8 mouse cellular contexts compared by ENCODE assay signal in genomic region chr14:100284119-100284860, GRCm38 (mm10). TPM values are rescaled to one million over a fixed set of nuclear protein-coding genes. Genes with fewer than 3 reads are reported as not detected.
DNase-seq lines count a peak whose midpoint lies in the region; ATAC-seq and TF ChIP-seq lines count a peak whose summit lies in the region.

Klf12 (minus strand) TSS chr14:100284679.

- peak; percentile 71 to 76 for DNase-seq in cerebellum, adult 2 months
- peak; percentile 72 to 85 for DNase-seq in frontal cortex, adult 2 months (ENCODE audit: extremely low spot score in 1 of 2, low spot score in 1 of 2)
- DNase-seq in hindbrain, embryonic 10.5 days (ENCODE audit: low spot score) = peak; percentile 90
- peak; percentile 83 for DNase-seq in layer of hippocampus, adult 9-11 months
- peak; percentile 72 for DNase-seq in ovary, adult 18-20 months (ENCODE audit: low spot score)
- DNase-seq in thymus, adult 2 months = peak; percentile 29

- TF ChIP-seq CTCF in E14TG2a.4 (conservative IDR thresholded peaks at IDR 0.05; ENCODE audit: low read length) = no peak
- no peak for TF ChIP-seq CTCF in cerebellum, adult 2 months (IDR thresholded peaks at IDR 0.05; ENCODE audit: borderline replicate concordance, insufficient read depth, low read depth, low read length)
- no peak for TF ChIP-seq CTCF in thymus, adult 2 months (IDR thresholded peaks at IDR 0.05; ENCODE audit: borderline replicate concordance, control insufficient read depth, extremely low read depth, insufficient read depth, low read length, poor library complexity)

- H3K36me3 ChIP-seq in E14TG2a.4 (ENCODE audit: insufficient read depth, low read length) = peaks cover 5% of the 10 kb centered on the region
- no peaks in the 10 kb centered on the region for H3K36me3 ChIP-seq in hindbrain, embryonic 10.5 days
- H3K36me3 ChIP-seq in lung, embryonic 15.5 days = no peaks in the 10 kb centered on the region
- no peaks in the 10 kb centered on the region for H3K36me3 ChIP-seq in thymus, adult 2 months (ENCODE audit: control insufficient read depth, insufficient read depth, low read length)

- H3K9me3 ChIP-seq in E14TG2a.4 (ENCODE audit: low read length) = peaks cover 26% of the 10 kb centered on the region
- peaks cover 7% of the 10 kb centered on the region for H3K9me3 ChIP-seq in hindbrain, embryonic 10.5 days
- H3K9me3 ChIP-seq in lung, embryonic 15.5 days = no peaks in the 10 kb centered on the region

- H3K27me3 ChIP-seq in E14TG2a.4 (ENCODE audit: insufficient read depth, low read length) = no peaks in the 10 kb centered on the region
- no peaks in the 10 kb centered on the region for H3K27me3 ChIP-seq in cerebellum, adult 2 months (ENCODE audit: control insufficient read depth, insufficient read depth, low read length)
- peaks cover 22% of the 10 kb centered on the region for H3K27me3 ChIP-seq in hindbrain, embryonic 10.5 days (ENCODE audit: insufficient read depth, poor library complexity, severe bottlenecking)
- H3K27me3 ChIP-seq in lung, embryonic 15.5 days = no peaks in the 10 kb centered on the region
- peaks cover 20% of the 10 kb centered on the region for H3K27me3 ChIP-seq in thymus, adult 2 months (ENCODE audit: control insufficient read depth, insufficient read depth, low read length)

- WGBS in cerebellum, adult 2 months = under 1% methylated on average over 38 of the region's 40 CpGs
- WGBS in hindbrain, embryonic 10.5 days = under 1% methylated on average over 39 of the region's 40 CpGs
- under 1% methylated on average over 38 of the region's 40 CpGs for WGBS in lung, embryonic 15.5 days
- 1% methylated on average over 39 of the region's 40 CpGs for WGBS in thymus, adult 2 months

- peaks cover 37% of the 10 kb centered on the region for H3K4me1 ChIP-seq in E14TG2a.4 (replicated peaks; ENCODE audit: low read depth, low read length)
- H3K4me1 ChIP-seq in cerebellum, adult 2 months (ENCODE audit: control insufficient read depth, insufficient read depth, low read length) = 0 out of 2 replicates have a peak, but pooled peaks cover 3% of the 10 kb centered on the region
- H3K4me1 ChIP-seq in hindbrain, embryonic 10.5 days (replicated peaks) = peaks cover 41% of the 10 kb centered on the region
- H3K4me1 ChIP-seq in lung, embryonic 15.5 days = peaks cover 24% of the 10 kb centered on the region
- H3K4me1 ChIP-seq in thymus, adult 2 months (replicated peaks; ENCODE audit: control insufficient read depth, insufficient read depth, low read length) = 0 out of 2 replicates have a peak, but pooled peaks cover 5% of the 10 kb centered on the region

- peak; percentile 84 for ATAC-seq in lung, embryonic 15.5 days (ENCODE audit: borderline replicate concordance, extremely low read depth, low FRiP score, low TSS enrichment)

- TF ChIP-seq POLR2A in cerebellum, adult 2 months (IDR thresholded peaks at IDR 0.05; ENCODE audit: borderline replicate concordance, insufficient read depth, low read length) = peak; percentile 18; the same call in 1 of the 2 replicates
- no peak for TF ChIP-seq POLR2A in thymus, adult 2 months (IDR thresholded peaks at IDR 0.05; ENCODE audit: control insufficient read depth, extremely low read depth, insufficient read depth, low read length, poor library complexity)

- peak within 1 kb of the TSS; percentile 80 for H3K27ac ChIP-seq in cerebellum, adult 2 months (ENCODE audit: insufficient read depth, low read length)
- peak within 1 kb of the TSS; percentile 95 for H3K27ac ChIP-seq in hindbrain, embryonic 10.5 days
- peak within 1 kb of the TSS; percentile 97 for H3K27ac ChIP-seq in lung, embryonic 15.5 days
- H3K27ac ChIP-seq in thymus, adult 2 months (ENCODE audit: control insufficient read depth, insufficient read depth, low read length) = no peak within 1 kb of the TSS

- peak within 1 kb of the TSS; percentile 90 for H3K4me3 ChIP-seq in E14TG2a.4 (replicated peaks; ENCODE audit: low read length)
- peak within 1 kb of the TSS; percentile 83 for H3K4me3 ChIP-seq in cerebellum, adult 2 months (replicated peaks; ENCODE audit: insufficient read depth, low read depth, low read length)
- peak within 1 kb of the TSS; percentile 69 for H3K4me3 ChIP-seq in hindbrain, embryonic 10.5 days
- peak within 1 kb of the TSS; percentile 73 for H3K4me3 ChIP-seq in lung, embryonic 15.5 days
- H3K4me3 ChIP-seq in thymus, adult 2 months (ENCODE audit: control insufficient read depth, insufficient read depth, low read length) = peak within 1 kb of the TSS; percentile 36

- peak within 1 kb of the TSS; percentile 97 for H3K4me2 ChIP-seq in lung, embryonic 15.5 days

- H3K9ac ChIP-seq in lung, embryonic 15.5 days = peak within 1 kb of the TSS; percentile 61

RNA-seq across cellular contexts. Expression of gene Klf12, which starts in this region (rescaled TPM):
- 20.5 and 20.9 TPM in 2 replicates for polyA plus RNA-seq in cerebellum, adult 2 months (2012; rRNA removed)
- 23.0 and 25.4 TPM in 2 replicates for polyA plus RNA-seq in frontal cortex, adult 2 months (2012; rRNA removed)
- 12.4 and 19.8 TPM in 2 replicates for polyA plus RNA-seq in hindbrain, embryonic 10.5 days (2016; fragmentation: Nextera tagmentation; extraction: Ambion mirVana)
- polyA plus RNA-seq in lung, embryonic 15.5 days (2015; fragmentation: Nextera tagmentation; extraction: Ambion mirVana) = 10.4 and 11.6 TPM in 2 replicates
- 1.6 TPM in 2 replicates for polyA plus RNA-seq in thymus, adult 2 months (2012; rRNA removed)

Comparison
In these comparisons a context has a peak if more than half of its experiments do, and no peak if none do; other contexts are left out.
1. H3K4me3 ChIP-seq: peak in every context shown above with its lines; median percentile 90 in E14TG2a.4; 83 in cerebellum, adult 2 months; 73 in lung, embryonic 15.5 days; 69 in hindbrain, embryonic 10.5 days; 36 in thymus, adult 2 months.
2. DNase-seq: peak in every context shown above with its lines; median percentile 90 in hindbrain, embryonic 10.5 days; 83 in layer of hippocampus, adult 9-11 months; 78 in frontal cortex, adult 2 months; 74 in cerebellum, adult 2 months; 72 in ovary, adult 18-20 months; 29 in thymus, adult 2 months.